Mouse (Mus musculus): Measurements from ENCODE around the gene Hoxd11. TPM values are rescaled to one million over a fixed set of nuclear protein-coding genes. Genes with fewer than 3 reads are reported as not detected.

Hoxd11 gene
- polyA plus RNA-seq, 1 experiment from 2014 or later: 23.8 TPM

DNA sequence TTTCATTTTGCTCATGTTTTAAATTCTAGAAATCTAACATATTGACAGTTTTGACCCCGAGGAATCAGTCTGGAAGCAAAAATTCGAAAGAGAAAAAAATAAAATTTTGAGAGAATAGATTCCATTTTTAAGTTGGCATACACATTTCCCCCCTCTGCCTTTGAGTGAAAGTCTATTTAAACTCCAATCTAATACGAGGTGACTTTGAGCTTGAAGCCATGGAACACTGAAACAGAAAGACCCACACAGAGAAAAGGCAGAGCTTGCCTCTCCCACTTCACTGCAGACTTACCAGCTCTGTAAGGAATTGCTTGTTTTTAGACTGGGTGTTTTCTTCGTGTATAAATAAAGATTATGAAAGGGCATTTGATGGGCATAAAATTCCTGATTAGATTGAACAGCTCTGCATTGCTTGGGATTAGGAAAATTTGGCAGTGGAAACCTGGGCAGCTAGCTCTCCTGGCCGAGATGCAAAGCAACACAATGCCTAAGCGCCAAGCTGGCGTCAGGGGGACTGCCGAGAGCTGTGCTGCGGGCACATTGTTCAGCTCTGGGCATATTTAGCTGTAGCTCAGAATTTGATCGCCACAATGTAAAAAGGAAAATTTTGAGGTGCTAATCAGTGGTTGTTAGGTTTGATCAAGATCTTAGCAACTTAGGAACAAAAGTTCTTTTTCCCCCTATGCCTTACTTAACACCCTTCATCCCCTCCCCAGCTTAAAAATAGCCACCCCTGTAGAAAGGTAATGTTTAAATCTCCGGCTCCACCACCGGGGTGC lies 9.6 kb downstream of the Hoxd11 start:
- no peaks in the 10 kb centered on the region for H3K9me3 ChIP-seq (replicated peaks; ENCODE audit: low read length)
- H3K4me3 ChIP-seq (replicated peaks; ENCODE audit: low read depth, low read length): peak overlapping the region; percentile 82
- H3K4me2 ChIP-seq (ENCODE audit: low read length): peak overlapping the region; percentile 90
- H3K4me1 ChIP-seq (replicated peaks; ENCODE audit: insufficient read depth, low read length): peaks cover 5% of the 10 kb centered on the region; the same call in 1 of the 2 replicates
- no peak for DNase-seq (ENCODE audit: low spot score)
- peak overlapping the region; percentile 86 for H3K9ac ChIP-seq (ENCODE audit: low read depth, low read length)
- no peak for ATAC-seq (replicated peaks; ENCODE audit: low FRiP score, low read depth)
- TF ChIP-seq CTCF (IDR thresholded peaks at IDR 0.05; ENCODE audit: low read depth): no peak
- 12% methylated on average over 12 of the region's 12 CpGs for WGBS
- H3K27ac ChIP-seq: peak overlapping the region; percentile 94
- H3K27me3 ChIP-seq (ENCODE audit: insufficient read depth, low read length): no peaks in the 10 kb centered on the region
- 0 out of 2 replicates have a peak, but pooled peaks cover 10% of the 10 kb centered on the region for H3K36me3 ChIP-seq (ENCODE audit: insufficient read depth, low read length)

DNA sequence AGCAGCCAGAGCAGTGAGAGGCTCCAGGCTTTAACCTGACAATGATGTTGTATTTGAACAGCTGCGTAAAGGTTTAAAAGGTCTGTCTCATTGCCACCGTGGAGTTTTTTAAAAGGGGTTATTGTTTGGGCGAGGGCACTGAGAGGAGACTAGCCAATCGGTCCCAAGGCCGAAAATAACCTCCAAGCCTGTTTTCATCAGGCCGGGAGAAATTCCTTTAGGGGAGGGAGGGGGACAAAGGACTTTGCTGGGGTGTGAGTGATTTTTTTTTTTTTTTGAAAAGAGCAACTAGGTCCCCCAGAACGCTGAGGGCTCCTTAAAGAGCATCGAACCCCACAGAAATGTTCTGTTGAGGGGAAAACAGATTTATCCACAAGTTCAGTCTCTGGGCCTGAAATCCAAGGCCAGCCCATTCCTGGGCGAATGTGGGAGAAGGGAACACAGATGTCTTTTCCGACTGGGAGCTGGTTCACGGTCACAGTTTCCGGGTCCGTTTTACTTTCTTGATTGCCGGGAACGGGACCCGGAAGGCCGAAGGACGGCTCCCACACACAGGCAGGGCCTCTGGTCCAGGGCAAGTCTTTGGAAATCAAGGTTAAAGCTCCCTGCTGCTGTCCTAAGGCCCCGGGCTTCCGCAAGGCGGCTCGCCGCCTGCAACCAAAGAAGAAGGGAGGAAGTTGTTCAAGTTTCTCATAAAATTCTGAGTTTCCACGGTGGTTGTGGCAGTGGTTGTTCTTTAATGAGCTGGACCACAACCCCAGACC lies 10.4 kb downstream of the Hoxd11 start:
- peak overlapping the region; percentile 90 for H3K4me2 ChIP-seq (ENCODE audit: low read length)
- H3K9ac ChIP-seq (ENCODE audit: low read depth, low read length): peak overlapping the region; percentile 86
- H3K36me3 ChIP-seq (ENCODE audit: insufficient read depth, low read length): 0 out of 2 replicates have a peak, but pooled peaks cover 10% of the 10 kb centered on the region
- H3K4me1 ChIP-seq (replicated peaks; ENCODE audit: insufficient read depth, low read length): peaks cover 5% of the 10 kb centered on the region; the same call in 1 of the 2 replicates
- H3K4me3 ChIP-seq (replicated peaks; ENCODE audit: low read depth, low read length): peak overlapping the region; percentile 82
- no peaks in the 10 kb centered on the region for H3K27me3 ChIP-seq (ENCODE audit: insufficient read depth, low read length)
- 4% methylated on average over 24 of the region's 24 CpGs for WGBS
- no peak for DNase-seq (ENCODE audit: low spot score)
- no peak for TF ChIP-seq CTCF (IDR thresholded peaks at IDR 0.05; ENCODE audit: low read depth)
- ATAC-seq (replicated peaks; ENCODE audit: low FRiP score, low read depth): no peak
- H3K9me3 ChIP-seq (replicated peaks; ENCODE audit: low read length): no peaks in the 10 kb centered on the region
- peak overlapping the region; percentile 94 for H3K27ac ChIP-seq

DNA sequence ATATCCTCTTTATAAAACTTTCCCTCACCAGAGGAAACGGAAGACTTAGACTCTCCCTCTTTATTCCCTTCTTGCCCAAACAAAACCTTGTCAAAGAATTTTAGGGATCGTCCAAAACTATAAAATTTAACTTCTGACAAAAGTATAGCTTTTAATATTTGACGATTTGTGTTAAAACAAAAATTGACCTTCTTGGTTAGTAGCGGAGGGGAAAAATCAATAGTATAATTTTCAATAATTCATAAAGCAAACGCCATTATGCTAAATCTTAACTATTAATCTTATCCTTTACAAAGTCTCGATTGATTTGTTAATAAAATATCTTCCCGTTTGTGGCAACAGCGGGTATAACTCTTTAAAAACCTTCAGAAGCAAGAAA lies 11.0 kb downstream of the Hoxd11 start:
- peak overlapping the region; percentile 94 for H3K27ac ChIP-seq

DNA sequence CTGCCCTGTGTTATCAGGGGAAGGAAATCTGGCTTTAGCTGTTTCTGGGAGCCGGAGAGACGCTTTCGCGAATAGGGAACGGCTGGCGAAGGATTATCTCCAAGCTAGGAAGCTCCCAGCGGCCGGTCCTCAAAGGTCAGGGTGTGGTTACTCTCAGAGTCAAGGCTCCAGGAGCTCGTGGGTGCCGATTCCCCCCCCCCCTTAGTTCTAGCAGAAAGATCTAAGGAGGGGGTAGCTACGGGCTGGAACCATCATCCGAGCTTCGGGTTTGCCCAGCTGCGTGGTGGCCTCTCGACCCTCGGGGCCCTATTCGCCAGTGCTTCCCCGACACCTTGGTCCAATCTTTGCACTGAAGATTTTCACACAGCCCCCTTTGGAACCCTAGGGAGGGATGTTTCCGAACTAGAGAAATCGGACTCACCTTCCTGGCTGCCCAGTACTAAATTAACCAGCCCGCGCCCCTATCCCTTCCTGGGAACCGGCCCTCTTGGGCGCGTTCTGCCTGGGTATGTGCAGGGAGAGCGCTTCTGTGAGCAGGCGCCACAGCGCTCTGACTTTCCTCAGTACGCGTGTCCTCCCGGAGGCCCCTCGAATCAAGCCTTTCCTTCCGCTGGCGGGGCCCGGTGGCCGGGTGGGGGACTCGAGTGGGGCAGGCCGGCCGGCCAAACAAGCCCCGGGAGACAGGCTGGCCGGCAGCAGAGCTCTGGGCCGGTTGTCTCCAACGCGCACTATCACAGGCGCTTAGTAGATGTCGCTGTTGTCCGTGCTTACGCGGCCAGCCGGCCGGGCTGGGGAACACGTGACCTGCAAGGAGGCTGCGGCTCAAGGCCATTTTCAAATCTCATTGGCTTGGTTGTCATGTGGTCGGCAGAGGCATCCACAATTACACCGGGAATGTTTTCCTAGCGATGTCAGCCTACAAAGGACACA lies 11.9 kb downstream of the Hoxd11 start, which contains the start of gene Hoxd10:
Gene Hoxd10 (plus strand): TSS at position 903 of the 930 bp plus-strand sequence.
- Histone ChIP-seq H3K4me1 (replicated peaks; ENCODE audit: insufficient read depth, low read length) (peaks cover 11% of the 10 kb centered on the region), H3K9me3 (replicated peaks; ENCODE audit: low read length) (no peaks in the 10 kb centered on the region), H3K4me2 (ENCODE audit: low read length) (peak within 1 kb of the TSS; percentile 90), H3K27me3 (ENCODE audit: insufficient read depth, low read length) (no peaks in the 10 kb centered on the region), H3K36me3 (ENCODE audit: insufficient read depth, low read length) (0 out of 2 replicates have a peak, but pooled peaks cover 10% of the 10 kb centered on the region), H3K27ac (peak within 1 kb of the TSS; percentile 97), H3K4me3 (replicated peaks; ENCODE audit: low read depth, low read length) (peak within 1 kb of the TSS; percentile 82), H3K9ac (ENCODE audit: low read depth, low read length) (peak within 1 kb of the TSS; percentile 100)
- 2% methylated on average over 56 of the region's 56 CpGs for WGBS
- TF ChIP-seq CTCF (IDR thresholded peaks at IDR 0.05; ENCODE audit: low read depth): peak; percentile 63
- ATAC-seq (replicated peaks; ENCODE audit: low FRiP score, low read depth) (peak; percentile 80), DNase-seq (ENCODE audit: low spot score) (peak; percentile 97)

More for the DNA sequence above, 11.0 kb downstream of the Hoxd11 start:
- Histone ChIP-seq H3K4me1 (replicated peaks; ENCODE audit: insufficient read depth, low read length) (peaks cover 6% of the 10 kb centered on the region), H3K27me3 (ENCODE audit: insufficient read depth, low read length) (no peaks in the 10 kb centered on the region), H3K9ac (ENCODE audit: low read depth, low read length) (peak overlapping the region; percentile 100), H3K9me3 (replicated peaks; ENCODE audit: low read length) (no peaks in the 10 kb centered on the region), H3K4me2 (ENCODE audit: low read length) (peak overlapping the region; percentile 90), H3K4me3 (replicated peaks; ENCODE audit: low read depth, low read length) (peak overlapping the region; percentile 82), H3K36me3 (ENCODE audit: insufficient read depth, low read length) (0 out of 2 replicates have a peak, but pooled peaks cover 10% of the 10 kb centered on the region)
- WGBS: 12% methylated on average over 8 of the region's 8 CpGs
- no peak for ATAC-seq (replicated peaks; ENCODE audit: low FRiP score, low read depth)
- TF ChIP-seq CTCF (IDR thresholded peaks at IDR 0.05; ENCODE audit: low read depth): no peak
- no peak for DNase-seq (ENCODE audit: low spot score)

DNA sequence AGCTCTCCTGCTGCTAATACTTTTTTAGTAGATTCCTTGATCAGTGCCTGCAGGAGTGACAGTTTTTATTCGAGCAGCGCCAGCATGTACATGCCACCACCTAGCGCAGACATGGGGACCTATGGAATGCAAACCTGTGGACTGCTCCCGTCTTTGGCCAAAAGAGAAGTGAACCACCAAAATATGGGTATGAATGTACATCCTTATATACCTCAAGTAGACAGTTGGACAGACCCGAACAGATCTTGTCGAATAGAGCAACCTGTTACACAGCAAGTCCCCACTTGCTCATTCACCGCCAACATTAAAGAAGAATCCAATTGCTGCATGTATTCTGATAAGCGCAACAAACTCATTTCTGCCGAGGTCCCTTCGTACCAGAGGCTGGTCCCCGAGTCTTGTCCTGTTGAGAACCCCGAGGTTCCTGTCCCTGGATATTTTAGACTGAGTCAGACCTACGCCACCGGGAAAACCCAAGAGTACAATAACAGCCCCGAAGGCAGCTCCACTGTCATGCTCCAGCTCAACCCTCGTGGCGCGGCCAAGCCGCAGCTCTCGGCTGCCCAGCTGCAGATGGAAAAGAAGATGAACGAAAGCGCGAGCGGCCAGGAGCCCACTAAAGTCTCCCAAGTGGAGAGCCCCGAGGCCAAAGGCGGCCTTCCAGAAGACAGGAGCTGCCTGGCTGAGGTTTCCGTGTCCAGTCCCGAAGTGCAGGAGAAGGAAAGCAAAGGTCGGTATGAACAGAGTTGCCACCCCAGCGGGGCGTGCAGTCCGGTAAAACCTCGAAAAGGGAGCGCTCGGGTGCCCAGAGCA lies 12.8 kb downstream of the Hoxd11 start:
- Histone ChIP-seq H3K27ac (peak overlapping the region; percentile 97), H3K4me2 (ENCODE audit: low read length) (peak overlapping the region; percentile 90), H3K9me3 (replicated peaks; ENCODE audit: low read length) (no peaks in the 10 kb centered on the region), H3K27me3 (ENCODE audit: insufficient read depth, low read length) (no peaks in the 10 kb centered on the region), H3K4me3 (replicated peaks; ENCODE audit: low read depth, low read length) (peak overlapping the region; percentile 82), H3K9ac (ENCODE audit: low read depth, low read length) (peak overlapping the region; percentile 100), H3K4me1 (replicated peaks; ENCODE audit: insufficient read depth, low read length) (peaks cover 11% of the 10 kb centered on the region), H3K36me3 (ENCODE audit: insufficient read depth, low read length) (0 out of 2 replicates have a peak, but pooled peaks cover 7% of the 10 kb centered on the region)
- WGBS: 6% methylated on average over 35 of the region's 35 CpGs
- no peak for DNase-seq (ENCODE audit: low spot score)
- peak; percentile 31; the same call in 1 of the 2 replicates for ATAC-seq (replicated peaks; ENCODE audit: low FRiP score, low read depth)
- no peak for TF ChIP-seq CTCF (IDR thresholded peaks at IDR 0.05; ENCODE audit: low read depth)

Data from kidney, postnatal 0 days (tissue).